In genomic region chr11:4096054-4096984, GRCm38 (mm10) we compare ENCODE assay signal across 8 mouse cellular contexts. TPM values are rescaled to one million over a fixed set of nuclear protein-coding genes. Genes with fewer than 3 reads are reported as not detected.
DNase-seq lines count a peak whose midpoint lies in the region; ATAC-seq and TF ChIP-seq lines count a peak whose summit lies in the region.

No protein-coding gene starts in this region.

- no peaks in the 10 kb centered on the region for H3K27me3 ChIP-seq in ES-Bruce4 (ENCODE audit: control insufficient read depth, insufficient read depth, low read length, poor library complexity, severe bottlenecking)
- H3K27me3 ChIP-seq in forebrain, embryonic 13.5 days, result no peaks in the 10 kb centered on the region
- no peaks in the 10 kb centered on the region for H3K27me3 ChIP-seq in liver, postnatal 0 days (ENCODE audit: insufficient read depth, low read length)
- no peaks in the 10 kb centered on the region for H3K27me3 ChIP-seq in neural tube, embryonic 14.5 days (ENCODE audit: control insufficient read depth, insufficient read depth, low read length)

- H3K27ac ChIP-seq in ES-Bruce4 (ENCODE audit: insufficient read depth, low read length), result peak overlapping the region; percentile 80
- H3K27ac ChIP-seq in forebrain, embryonic 13.5 days, result peak overlapping the region; percentile 79
- H3K27ac ChIP-seq in liver, postnatal 0 days (ENCODE audit: low read depth), result peak overlapping the region; percentile 87
- H3K27ac ChIP-seq in neural tube, embryonic 14.5 days (ENCODE audit: low read depth, low read length), result peak overlapping the region; percentile 82

- TF ChIP-seq CTCF in ES-Bruce4 (IDR thresholded peaks at IDR 0.05; ENCODE audit: low read depth, low read length), result no peak
- TF ChIP-seq CTCF in liver, postnatal 0 days (IDR thresholded peaks at IDR 0.05; ENCODE audit: low read depth), result no peak

- ATAC-seq in cerebellum, adult (ENCODE audit: insufficient number of reproducible peaks, low FRiP score, low TSS enrichment), result peak; percentile 96
- peak; percentile 97 for ATAC-seq in forebrain, embryonic 13.5 days
- ATAC-seq in liver, postnatal 0 days, result peak; percentile 93
- peak; percentile 97 for ATAC-seq in neural tube, embryonic 14.5 days (ENCODE audit: low read depth)

- peak overlapping the region; percentile 86 for H3K9ac ChIP-seq in ES-Bruce4 (ENCODE audit: low read depth, poor library complexity, severe bottlenecking)
- peak overlapping the region; percentile 80 for H3K9ac ChIP-seq in forebrain, embryonic 13.5 days
- peak overlapping the region; percentile 74 for H3K9ac ChIP-seq in liver, postnatal 0 days (replicated peaks)
- peak overlapping the region; percentile 77 for H3K9ac ChIP-seq in neural tube, embryonic 14.5 days (replicated peaks; ENCODE audit: low read depth, low read length)

- WGBS in forebrain, embryonic 13.5 days, result 3% methylated on average over 45 of the region's 45 CpGs
- 2% methylated on average over 45 of the region's 45 CpGs for WGBS in large intestine, adult 2 months
- 2% methylated on average over 45 of the region's 45 CpGs for WGBS in liver, postnatal 0 days (ENCODE audit: insufficient replicate concordance)
- 3% methylated on average over 45 of the region's 45 CpGs for WGBS in neural tube, embryonic 14.5 days

- intact Hi-C loops in heart, postnatal 10 days (cut with DNase I), result no loop called here

- H3K4me1 ChIP-seq in ES-Bruce4 (ENCODE audit: control insufficient read depth, insufficient read depth, low read length), result no peaks in the 10 kb centered on the region
- H3K4me1 ChIP-seq in forebrain, embryonic 13.5 days, result peaks cover 29% of the 10 kb centered on the region
- peaks cover 36% of the 10 kb centered on the region for H3K4me1 ChIP-seq in liver, postnatal 0 days (ENCODE audit: insufficient read depth)
- peaks cover 10% of the 10 kb centered on the region for H3K4me1 ChIP-seq in neural tube, embryonic 14.5 days (ENCODE audit: control insufficient read depth, insufficient read depth, low read length)

- TF ChIP-seq POLR2A in ES-Bruce4 (IDR thresholded peaks at IDR 0.05; ENCODE audit: insufficient read depth, low read length), result peak; percentile 96

- H3K4me2 ChIP-seq in forebrain, embryonic 13.5 days, result peak overlapping the region; percentile 82
- H3K4me2 ChIP-seq in liver, postnatal 0 days (ENCODE audit: low read depth, low read length), result peak overlapping the region; percentile 85
- peak overlapping the region; percentile 77 for H3K4me2 ChIP-seq in neural tube, embryonic 14.5 days (ENCODE audit: low read depth, low read length)

- H3K36me3 ChIP-seq in ES-Bruce4 (ENCODE audit: control insufficient read depth, insufficient read depth, low read length, poor library complexity, severe bottlenecking), result no peaks in the 10 kb centered on the region; the same call in none of the 2 replicates
- H3K36me3 ChIP-seq in forebrain, embryonic 13.5 days (ENCODE audit: poor library complexity, severe bottlenecking), result 0 out of 2 replicates have a peak, but pooled peaks cover under 1% of the 10 kb centered on the region
- H3K36me3 ChIP-seq in liver, postnatal 0 days (replicated peaks; ENCODE audit: insufficient read depth, low read length), result peaks cover 14% of the 10 kb centered on the region
- H3K36me3 ChIP-seq in neural tube, embryonic 14.5 days (ENCODE audit: control insufficient read depth, insufficient read depth, low read length), result no peaks in the 10 kb centered on the region

- H3K4me3 ChIP-seq in ES-Bruce4 (ENCODE audit: low read depth, low read length), result peak overlapping the region; percentile 91
- peak overlapping the region; percentile 53 for H3K4me3 ChIP-seq in forebrain, embryonic 13.5 days
- peak overlapping the region; percentile 60 for H3K4me3 ChIP-seq in liver, postnatal 0 days (ENCODE audit: low read depth, low read length)
- H3K4me3 ChIP-seq in neural tube, embryonic 14.5 days (ENCODE audit: low read depth, low read length), result peak overlapping the region; percentile 41

- DNase-seq in heart, postnatal 10 days, result peak; percentile 98 to 99
- peak; percentile 97 for DNase-seq in large intestine, adult 2 months (ENCODE audit: low read depth, low spot score)
- DNase-seq in liver, postnatal 0 days, result peak; percentile 98
- DNase-seq in testis, postnatal 10 days (ENCODE audit: low spot score), result peak; percentile 97

- no peaks in the 10 kb centered on the region for H3K9me3 ChIP-seq in ES-Bruce4 (replicated peaks; ENCODE audit: control insufficient read depth, insufficient read depth, low read length, poor library complexity, severe bottlenecking)
- H3K9me3 ChIP-seq in forebrain, embryonic 13.5 days (replicated peaks), result no peaks in the 10 kb centered on the region
- H3K9me3 ChIP-seq in liver, postnatal 0 days (ENCODE audit: low read length), result no peaks in the 10 kb centered on the region; the same call in 1 of the 2 replicates
- no peaks in the 10 kb centered on the region for H3K9me3 ChIP-seq in neural tube, embryonic 14.5 days (ENCODE audit: control insufficient read depth, low read length)

- TF ChIP-seq EP300 in ES-Bruce4 (IDR thresholded peaks at IDR 0.05; ENCODE audit: insufficient read depth, low read depth, low read length), result peak; percentile 75
- TF ChIP-seq EP300 in liver, postnatal 0 days (IDR thresholded peaks at IDR 0.05; ENCODE audit: low read depth), result peak; percentile 81; the same call in 1 of the 2 replicates

RNA-seq across cellular contexts. Expression of gene Mtfp1, which starts 1.1 kb away (rescaled TPM):
- polyA plus RNA-seq in ES-Bruce4 (2011; ENCODE audit: insufficient read depth, insufficient read length, low read depth, missing spikeins), result 8.3 and 10.9 TPM in 2 replicates
- polyA plus RNA-seq in forebrain, embryonic 13.5 days (2015; fragmentation: Nextera tagmentation; extraction: Ambion mirVana), result 7.0 and 7.5 TPM in 2 replicates
- total RNA-seq in heart, postnatal 10 days (2021), result 10 to 100 TPM; 80.7 to 82.0 TPM
- 18.0 and 26.5 TPM in 2 replicates for polyA plus RNA-seq in large intestine, adult 2 months (2012; rRNA removed)
- polyA plus RNA-seq in liver, postnatal 0 days (2015; fragmentation: Nextera tagmentation; extraction: Ambion mirVana), result 17.7 and 21.1 TPM in 2 replicates
- 8.4 and 12.3 TPM in 2 replicates for polyA plus RNA-seq in neural tube, embryonic 14.5 days (2014; fragmentation: Nextera tagmentation; extraction: Ambion mirVana)

RNA-seq across cellular contexts. Expression of gene Sec14l2, which starts 26.9 kb away (rescaled TPM):
- 4.2 and 5.4 TPM in 2 replicates for polyA plus RNA-seq in ES-Bruce4 (2011; ENCODE audit: insufficient read depth, insufficient read length, low read depth, missing spikeins)
- polyA plus RNA-seq in forebrain, embryonic 13.5 days (2015; fragmentation: Nextera tagmentation; extraction: Ambion mirVana), result 1.5 and 2.3 TPM in 2 replicates
- 1 to 10 TPM; 1.3 to 1.4 TPM for total RNA-seq in heart, postnatal 10 days (2021)
- polyA plus RNA-seq in large intestine, adult 2 months (2012; rRNA removed), result 15.1 and 54.4 TPM in 2 replicates
- polyA plus RNA-seq in liver, postnatal 0 days (2015; fragmentation: Nextera tagmentation; extraction: Ambion mirVana), result 48.0 and 54.2 TPM in 2 replicates
- polyA plus RNA-seq in neural tube, embryonic 14.5 days (2014; fragmentation: Nextera tagmentation; extraction: Ambion mirVana), result 3.9 and 5.0 TPM in 2 replicates

RNA-seq across cellular contexts. Expression of gene Sec14l3, which starts 31.7 kb away (rescaled TPM):
- polyA plus RNA-seq in ES-Bruce4 (2011; ENCODE audit: insufficient read depth, insufficient read length, low read depth, missing spikeins), result not detected in 2 replicates
- polyA plus RNA-seq in forebrain, embryonic 13.5 days (2015; fragmentation: Nextera tagmentation; extraction: Ambion mirVana), result 0.22 and 0.62 TPM in 2 replicates
- total RNA-seq in heart, postnatal 10 days (2021), result under 1 TPM in 1 of 2 experiments, not detected in 1; 0.74 TPM
- polyA plus RNA-seq in large intestine, adult 2 months (2012; rRNA removed), result not detected in 2 replicates
- polyA plus RNA-seq in liver, postnatal 0 days (2015; fragmentation: Nextera tagmentation; extraction: Ambion mirVana), result 0.11 TPM in 1 of 2 replicates, not detected in the other
- polyA plus RNA-seq in neural tube, embryonic 14.5 days (2014; fragmentation: Nextera tagmentation; extraction: Ambion mirVana), result 0.10 and 0.37 TPM in 2 replicates

RNA-seq across cellular contexts. Expression of gene Rnf215, which starts 38.7 kb away (rescaled TPM):
- polyA plus RNA-seq in ES-Bruce4 (2011; ENCODE audit: insufficient read depth, insufficient read length, low read depth, missing spikeins), result 8.0 and 8.9 TPM in 2 replicates
- polyA plus RNA-seq in forebrain, embryonic 13.5 days (2015; fragmentation: Nextera tagmentation; extraction: Ambion mirVana), result 37.5 and 41.0 TPM in 2 replicates
- total RNA-seq in heart, postnatal 10 days (2021), result 10 to 100 TPM; 17.3 to 18.9 TPM
- polyA plus RNA-seq in large intestine, adult 2 months (2012; rRNA removed), result 16.1 and 16.4 TPM in 2 replicates
- polyA plus RNA-seq in liver, postnatal 0 days (2015; fragmentation: Nextera tagmentation; extraction: Ambion mirVana), result 6.4 and 6.8 TPM in 2 replicates
- 51.0 and 53.3 TPM in 2 replicates for polyA plus RNA-seq in neural tube, embryonic 14.5 days (2014; fragmentation: Nextera tagmentation; extraction: Ambion mirVana)

Comparison
In these comparisons a context has a peak if more than half of its experiments do, and no peak if none do; other contexts are left out.
1. Peak in every context shown above with its lines: DNase-seq, ATAC-seq, H3K4me3 ChIP-seq and H3K27ac ChIP-seq.
2. H3K4me3 ChIP-seq: peak in every context shown above with its lines; median percentile 91 in ES-Bruce4; 60 in liver, postnatal 0 days; 53 in forebrain, embryonic 13.5 days; 41 in neural tube, embryonic 14.5 days.